Mouse (Mus musculus): Measurements from ENCODE around the gene 1700034I23Rik. TPM values are rescaled to one million over a fixed set of nuclear protein-coding genes. Genes with fewer than 3 reads are reported as not detected.
"Not testable (repeated sequence)": the region's sequence is repeated elsewhere in the genome, so short reads cannot be mapped to it uniquely, and the experiment has no call there.

The 1700034I23Rik gene
- polyA plus RNA-seq (2014; fragmentation: Nextera tagmentation; extraction: Ambion mirVana), result 0.30 and 0.36 TPM in 2 replicates

GRCm38 (mm10) chr3:40902443-40902842 is at the start of gene 1700034I23Rik:
Gene 1700034I23Rik, minus strand, starts transcription at chr3:40902543.
- not testable (repeated sequence) for H3K4me2 ChIP-seq (ENCODE audit: low read length); H3K9ac ChIP-seq (ENCODE audit: low read length); ATAC-seq (ENCODE audit: insufficient number of reproducible peaks, insufficient read depth, low FRiP score, low read depth); H3K4me1 ChIP-seq (ENCODE audit: control insufficient read depth in 2 of 2, insufficient read depth in 2 of 2, low read length in 2 of 2); H3K9me3 ChIP-seq (ENCODE audit: control insufficient read depth, low read length); H3K4me3 ChIP-seq (ENCODE audit: control insufficient read depth in 1 of 2, insufficient read depth in 1 of 2, low read depth in 1 of 2, low read length in 2 of 2); H3K27me3 ChIP-seq (ENCODE audit: control insufficient read depth, insufficient read depth, low read length); H3K27ac ChIP-seq (replicated peaks in 1 of 2; ENCODE audit: control insufficient read depth in 1 of 2, insufficient read depth in 1 of 2, low read depth in 2 of 2, low read length in 2 of 2)
- H3K36me3 ChIP-seq (ENCODE audit: control insufficient read depth, insufficient read depth, low read length), result peaks cover 20% of the 10 kb centered on the region
- 96% methylated on average over 5 of the region's 10 CpGs for WGBS

- WGBS, result 12% methylated on average over 7 of the region's 7 CpGs
- no peaks in the 10 kb centered on the region for H3K27me3 ChIP-seq (ENCODE audit: control insufficient read depth, insufficient read depth, low read length)
- no peak for ATAC-seq (ENCODE audit: insufficient number of reproducible peaks, insufficient read depth, low FRiP score, low read depth)
- H3K9ac ChIP-seq (ENCODE audit: low read length), result peak overlapping the region; percentile 85
- H3K27ac ChIP-seq (replicated peaks in 1 of 2; ENCODE audit: control insufficient read depth in 1 of 2, insufficient read depth in 1 of 2, low read depth in 2 of 2, low read length in 2 of 2), result peak overlapping the region in 1 of 2 experiments; percentile 91; a peak in 1 of 4 replicates
- H3K36me3 ChIP-seq (ENCODE audit: control insufficient read depth, insufficient read depth, low read length), result no peaks in the 10 kb centered on the region
- H3K4me1 ChIP-seq (ENCODE audit: control insufficient read depth in 2 of 2, insufficient read depth in 2 of 2, low read length in 2 of 2), result peaks cover 2 to 11% of the 10 kb centered on the region in 2 experiments; a peak in 2 of 4 replicates
- peak overlapping the region; percentile 97 for H3K4me2 ChIP-seq (ENCODE audit: low read length)
- peak overlapping the region; percentile 71 to 82 for H3K4me3 ChIP-seq (ENCODE audit: control insufficient read depth in 1 of 2, insufficient read depth in 1 of 2, low read depth in 1 of 2, low read length in 2 of 2)
- H3K9me3 ChIP-seq (ENCODE audit: control insufficient read depth, low read length), result no peaks in the 10 kb centered on the region
Observed at GRCm38 (mm10) chr3:40951365-40951764, 49.0 kb upstream of the 1700034I23Rik start.

GRCm38 (mm10) chr3:40950601-40951201 is 48.4 kb upstream of the 1700034I23Rik start:
- ATAC-seq (ENCODE audit: insufficient number of reproducible peaks, insufficient read depth, low FRiP score, low read depth), result 0 out of 2 replicates have a peak, but pooled peaks have one; percentile 4
- H3K4me1 ChIP-seq (ENCODE audit: control insufficient read depth in 2 of 2, insufficient read depth in 2 of 2, low read length in 2 of 2), result peaks cover 2 to 11% of the 10 kb centered on the region in 2 experiments; a peak in 2 of 4 replicates
- H3K36me3 ChIP-seq (ENCODE audit: control insufficient read depth, insufficient read depth, low read length), result no peaks in the 10 kb centered on the region
- no peaks in the 10 kb centered on the region for H3K9me3 ChIP-seq (ENCODE audit: control insufficient read depth, low read length)
- H3K4me3 ChIP-seq (ENCODE audit: control insufficient read depth in 1 of 2, insufficient read depth in 1 of 2, low read depth in 1 of 2, low read length in 2 of 2), result peak overlapping the region; percentile 71 to 82
- peak overlapping the region; percentile 40 to 91 for H3K27ac ChIP-seq (replicated peaks in 1 of 2; ENCODE audit: control insufficient read depth in 1 of 2, insufficient read depth in 1 of 2, low read depth in 2 of 2, low read length in 2 of 2)
- peak overlapping the region; percentile 97 for H3K4me2 ChIP-seq (ENCODE audit: low read length)
- H3K27me3 ChIP-seq (ENCODE audit: control insufficient read depth, insufficient read depth, low read length), result no peaks in the 10 kb centered on the region
- H3K9ac ChIP-seq (ENCODE audit: low read length), result peak overlapping the region; percentile 85
- under 1% methylated on average over 43 of the region's 43 CpGs for WGBS

GRCm38 (mm10) chr3:40949903-40950600 is 47.7 kb upstream of the 1700034I23Rik start:
- H3K4me2 ChIP-seq (ENCODE audit: low read length), result peak overlapping the region; percentile 97
- H3K27ac ChIP-seq (replicated peaks in 1 of 2; ENCODE audit: control insufficient read depth in 1 of 2, insufficient read depth in 1 of 2, low read depth in 2 of 2, low read length in 2 of 2), result peak overlapping the region; percentile 40 to 91
- H3K4me1 ChIP-seq (ENCODE audit: control insufficient read depth in 2 of 2, insufficient read depth in 2 of 2, low read length in 2 of 2), result peaks cover 2 to 11% of the 10 kb centered on the region in 2 experiments; a peak in 2 of 4 replicates
- 0% methylated on average over 68 of the region's 118 CpGs for WGBS
- no peaks in the 10 kb centered on the region for H3K36me3 ChIP-seq (ENCODE audit: control insufficient read depth, insufficient read depth, low read length)
- ATAC-seq (ENCODE audit: insufficient number of reproducible peaks, insufficient read depth, low FRiP score, low read depth), result peak; percentile 14; the same call in 1 of the 2 replicates
- H3K27me3 ChIP-seq (ENCODE audit: control insufficient read depth, insufficient read depth, low read length), result no peaks in the 10 kb centered on the region
- H3K9ac ChIP-seq (ENCODE audit: low read length), result peak overlapping the region; percentile 85
- peak overlapping the region; percentile 71 to 82 for H3K4me3 ChIP-seq (ENCODE audit: control insufficient read depth in 1 of 2, insufficient read depth in 1 of 2, low read depth in 1 of 2, low read length in 2 of 2)
- H3K9me3 ChIP-seq (ENCODE audit: control insufficient read depth, low read length), result no peaks in the 10 kb centered on the region

- Histone ChIP-seq H3K4me1 (ENCODE audit: control insufficient read depth in 2 of 2, insufficient read depth in 2 of 2, low read length in 2 of 2) (peaks cover 2 to 11% of the 10 kb centered on the region in 2 experiments; a peak in 2 of 4 replicates), H3K4me2 (ENCODE audit: low read length) (peak within 1 kb of the TSS; percentile 97), H3K9me3 (ENCODE audit: control insufficient read depth, low read length) (no peaks in the 10 kb centered on the region), H3K36me3 (ENCODE audit: control insufficient read depth, insufficient read depth, low read length) (no peaks in the 10 kb centered on the region), H3K27me3 (ENCODE audit: control insufficient read depth, insufficient read depth, low read length) (no peaks in the 10 kb centered on the region), H3K9ac (ENCODE audit: low read length) (peak within 1 kb of the TSS; percentile 85), H3K4me3 (ENCODE audit: control insufficient read depth in 1 of 2, insufficient read depth in 1 of 2, low read depth in 1 of 2, low read length in 2 of 2) (peak within 1 kb of the TSS; percentile 71 to 82), H3K27ac (replicated peaks in 1 of 2; ENCODE audit: control insufficient read depth in 1 of 2, insufficient read depth in 1 of 2, low read depth in 2 of 2, low read length in 2 of 2) (peak within 1 kb of the TSS; percentile 40 to 91)
- peak; percentile 96 for ATAC-seq (ENCODE audit: insufficient number of reproducible peaks, insufficient read depth, low FRiP score, low read depth)
- WGBS, result under 1% methylated on average over 65 of the region's 66 CpGs
Observed at GRCm38 (mm10) chr3:40949170-40949902, 47.0 kb upstream of the 1700034I23Rik start, which contains the start of gene Larp1b. Gene Larp1b, plus strand, starts transcription at chr3:40949828.

- Histone ChIP-seq H3K4me3 (ENCODE audit: control insufficient read depth in 1 of 2, insufficient read depth in 1 of 2, low read depth in 1 of 2, low read length in 2 of 2) (no peak overlapping the region), H3K9ac (ENCODE audit: low read length) (no peak overlapping the region), H3K9me3 (ENCODE audit: control insufficient read depth, low read length) (0 out of 2 replicates have a peak, but pooled peaks cover under 1% of the 10 kb centered on the region), H3K36me3 (ENCODE audit: control insufficient read depth, insufficient read depth, low read length) (peaks cover 13% of the 10 kb centered on the region), H3K27ac (replicated peaks in 1 of 2; ENCODE audit: control insufficient read depth in 1 of 2, insufficient read depth in 1 of 2, low read depth in 2 of 2, low read length in 2 of 2) (no peak overlapping the region), H3K27me3 (ENCODE audit: control insufficient read depth, insufficient read depth, low read length) (no peaks in the 10 kb centered on the region), H3K4me1 (ENCODE audit: control insufficient read depth in 2 of 2, insufficient read depth in 2 of 2, low read length in 2 of 2) (no peaks in the 10 kb centered on the region), H3K4me2 (ENCODE audit: low read length) (no peak overlapping the region)
- no peak for ATAC-seq (ENCODE audit: insufficient number of reproducible peaks, insufficient read depth, low FRiP score, low read depth)
Observed at GRCm38 (mm10) chr3:40939019-40939418, 36.7 kb upstream of the 1700034I23Rik start.

- Histone ChIP-seq H3K9ac (ENCODE audit: low read length) (no peak overlapping the region), H3K27me3 (ENCODE audit: control insufficient read depth, insufficient read depth, low read length) (no peaks in the 10 kb centered on the region), H3K4me2 (ENCODE audit: low read length) (no peak overlapping the region), H3K4me1 (ENCODE audit: control insufficient read depth in 2 of 2, insufficient read depth in 2 of 2, low read length in 2 of 2) (no peaks in the 10 kb centered on the region), H3K9me3 (ENCODE audit: control insufficient read depth, low read length) (0 out of 2 replicates have a peak, but pooled peaks cover 2% of the 10 kb centered on the region), H3K27ac (replicated peaks in 1 of 2; ENCODE audit: control insufficient read depth in 1 of 2, insufficient read depth in 1 of 2, low read depth in 2 of 2, low read length in 2 of 2) (no peak overlapping the region), H3K4me3 (ENCODE audit: control insufficient read depth in 1 of 2, insufficient read depth in 1 of 2, low read depth in 1 of 2, low read length in 2 of 2) (no peak overlapping the region), H3K36me3 (ENCODE audit: control insufficient read depth, insufficient read depth, low read length) (peaks cover 18% of the 10 kb centered on the region)
- WGBS, result 93% methylated on average over 4 of the region's 4 CpGs
- ATAC-seq (ENCODE audit: insufficient number of reproducible peaks, insufficient read depth, low FRiP score, low read depth), result no peak
Observed at GRCm38 (mm10) chr3:40938592-40938991, 36.2 kb upstream of the 1700034I23Rik start.

Measured in heart, embryonic 14.5 days (tissue).